Mouse (Mus musculus): Measurements from ENCODE around the gene Rpl23a.
"Not testable (repeated sequence)": the region's sequence is repeated elsewhere in the genome, so short reads cannot be mapped to it uniquely, and the experiment has no call there.

Rpl23a gene

GRCm38 (mm10) chr11:78184702-78185101 is 1.3 kb upstream of the Rpl23a start:
- DNase-seq (ENCODE audit: low read depth, low spot score): not testable (repeated sequence)

DNA sequence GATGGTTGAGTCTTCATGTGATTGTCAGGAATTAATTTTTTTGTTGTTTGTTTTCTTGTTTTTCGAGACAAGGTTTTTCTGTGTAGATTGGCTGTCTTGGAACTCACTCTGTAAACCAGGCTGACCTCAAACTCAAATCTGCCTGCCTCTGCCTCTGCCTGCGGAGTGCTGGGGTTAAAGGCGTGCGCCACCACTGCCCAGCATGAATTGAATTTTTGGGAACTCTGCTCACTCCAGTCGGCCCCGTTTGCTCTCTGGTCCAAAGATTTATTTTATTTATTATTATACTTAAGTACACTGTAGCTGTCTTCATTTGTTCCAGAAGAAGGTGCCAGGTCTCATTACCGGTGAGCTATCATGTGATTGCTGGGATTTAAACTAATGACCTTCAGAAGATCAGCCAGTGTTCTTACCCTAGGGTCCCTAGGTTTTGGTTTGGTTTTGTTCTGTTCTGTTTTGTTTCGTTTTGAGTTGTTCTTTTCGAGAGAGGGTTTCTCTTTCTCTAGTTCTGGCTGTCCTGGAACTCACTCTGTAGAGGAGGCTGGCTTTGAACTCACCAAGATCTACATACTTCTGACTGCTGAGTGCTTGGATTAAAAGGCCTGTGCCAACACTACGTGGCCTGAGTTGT is 615 bp upstream of the Rpl23a start:
- no peak for DNase-seq (ENCODE audit: low read depth, low spot score)

DNA sequence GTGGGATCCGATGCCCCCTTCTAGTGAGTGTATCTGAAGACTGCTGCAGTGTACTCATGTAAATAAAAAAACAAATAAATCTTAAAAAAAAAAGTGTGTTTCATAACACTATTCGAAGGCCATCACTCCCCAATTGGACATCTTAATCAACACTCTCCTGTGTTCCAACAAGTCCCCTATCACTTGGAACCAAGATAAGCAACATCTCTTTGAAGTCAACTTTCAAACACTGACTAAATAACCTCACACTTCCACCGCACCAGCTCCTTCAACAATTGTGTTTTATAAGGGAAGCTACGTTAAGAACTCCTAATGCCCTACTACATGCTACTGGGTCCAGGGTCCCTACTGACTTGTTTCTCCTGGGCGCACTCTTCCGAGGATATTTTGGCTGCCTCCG is 934 bp downstream of the Rpl23a start:
- DNase-seq (ENCODE audit: low read depth, low spot score): no peak

DNA sequence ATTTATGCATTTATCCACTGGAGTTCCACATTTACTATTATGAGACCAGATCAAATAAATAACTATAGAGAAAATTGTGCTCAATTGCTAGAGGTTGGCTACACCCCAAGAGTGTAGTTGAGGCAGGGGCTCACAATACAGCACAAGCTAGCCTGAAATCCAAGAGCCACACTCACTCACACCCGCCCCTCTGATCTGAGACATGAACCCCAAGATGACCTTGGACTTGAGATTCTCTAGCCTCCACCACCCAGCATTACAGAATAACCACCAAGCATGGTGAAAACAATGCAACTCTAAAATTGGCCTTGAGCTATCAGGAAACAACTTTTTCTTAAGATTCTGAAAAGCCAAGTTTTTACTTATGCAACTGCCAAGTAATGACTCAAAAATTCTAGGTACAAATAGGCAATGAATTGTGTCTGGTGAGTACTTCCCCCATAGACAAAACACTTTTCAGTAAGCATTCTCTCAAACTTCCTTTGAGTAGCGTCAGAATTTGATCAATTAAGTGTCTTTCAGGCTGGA is 1.5 kb downstream of the Rpl23a start:
- DNase-seq (ENCODE audit: low read depth, low spot score): no peak

- DNase-seq (ENCODE audit: low read depth, low spot score): no peak
These were observed 3.2 kb downstream of the Rpl23a start for GRCm38 (mm10) chr11:78180081-78180761.

DNA sequence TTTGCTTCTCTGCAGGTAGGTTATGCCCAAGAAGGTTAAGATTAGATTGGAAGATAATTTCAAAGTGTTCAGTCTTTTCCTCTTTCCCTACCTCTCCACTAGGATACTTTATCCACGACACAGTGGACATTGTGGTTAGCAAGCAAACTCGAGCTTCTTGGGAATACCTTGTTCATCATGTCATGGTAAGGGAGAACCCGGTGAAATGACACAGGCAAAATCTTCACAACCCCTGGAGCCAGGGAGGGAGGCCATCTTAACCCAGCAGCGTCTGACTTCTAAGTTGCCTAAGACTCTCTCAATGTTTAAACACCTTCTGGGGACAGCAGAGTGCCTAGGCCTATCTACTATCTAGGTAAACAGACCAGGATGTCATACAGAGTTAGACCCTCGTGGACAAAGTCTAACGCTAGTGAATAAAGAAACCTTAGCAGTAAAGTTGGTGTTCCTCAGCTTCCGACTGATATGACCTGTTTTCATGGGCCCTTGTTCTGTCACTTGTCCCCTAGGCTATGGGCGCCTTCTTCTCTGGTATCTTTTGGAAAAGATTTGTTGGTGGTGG is 3.9 kb downstream of the Rpl23a start:
- DNase-seq (ENCODE audit: low read depth, low spot score): no peak

DNA sequence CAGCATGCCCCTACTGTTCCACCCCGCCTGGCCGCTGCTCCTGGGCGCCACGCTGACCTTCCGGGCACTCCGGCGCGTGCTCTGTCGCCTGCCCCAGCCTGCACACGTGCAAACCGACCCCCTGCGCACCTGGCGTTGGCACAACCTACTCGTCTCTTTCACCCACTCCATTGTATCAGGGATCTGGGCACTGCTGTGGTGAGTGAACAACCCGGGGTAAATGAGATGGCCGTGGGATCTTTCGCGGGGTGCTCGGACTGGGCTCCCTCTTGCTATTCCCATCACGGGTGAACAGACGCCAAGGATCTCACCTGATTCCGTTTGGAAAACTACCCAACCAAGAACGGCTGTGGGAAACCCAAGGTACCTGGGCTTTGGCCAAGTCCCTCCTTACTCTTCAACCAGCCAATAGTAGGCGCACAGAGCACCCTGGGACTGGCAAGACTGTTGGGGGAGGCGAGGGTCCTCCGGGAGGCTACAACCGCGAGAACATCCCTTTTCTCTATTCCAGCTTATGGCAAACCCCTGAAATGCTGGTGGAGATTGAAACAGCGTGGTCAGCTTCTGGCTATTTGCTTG is 4.4 kb downstream of the Rpl23a start:
- DNase-seq (ENCODE audit: low read depth, low spot score): no peak

DNA sequence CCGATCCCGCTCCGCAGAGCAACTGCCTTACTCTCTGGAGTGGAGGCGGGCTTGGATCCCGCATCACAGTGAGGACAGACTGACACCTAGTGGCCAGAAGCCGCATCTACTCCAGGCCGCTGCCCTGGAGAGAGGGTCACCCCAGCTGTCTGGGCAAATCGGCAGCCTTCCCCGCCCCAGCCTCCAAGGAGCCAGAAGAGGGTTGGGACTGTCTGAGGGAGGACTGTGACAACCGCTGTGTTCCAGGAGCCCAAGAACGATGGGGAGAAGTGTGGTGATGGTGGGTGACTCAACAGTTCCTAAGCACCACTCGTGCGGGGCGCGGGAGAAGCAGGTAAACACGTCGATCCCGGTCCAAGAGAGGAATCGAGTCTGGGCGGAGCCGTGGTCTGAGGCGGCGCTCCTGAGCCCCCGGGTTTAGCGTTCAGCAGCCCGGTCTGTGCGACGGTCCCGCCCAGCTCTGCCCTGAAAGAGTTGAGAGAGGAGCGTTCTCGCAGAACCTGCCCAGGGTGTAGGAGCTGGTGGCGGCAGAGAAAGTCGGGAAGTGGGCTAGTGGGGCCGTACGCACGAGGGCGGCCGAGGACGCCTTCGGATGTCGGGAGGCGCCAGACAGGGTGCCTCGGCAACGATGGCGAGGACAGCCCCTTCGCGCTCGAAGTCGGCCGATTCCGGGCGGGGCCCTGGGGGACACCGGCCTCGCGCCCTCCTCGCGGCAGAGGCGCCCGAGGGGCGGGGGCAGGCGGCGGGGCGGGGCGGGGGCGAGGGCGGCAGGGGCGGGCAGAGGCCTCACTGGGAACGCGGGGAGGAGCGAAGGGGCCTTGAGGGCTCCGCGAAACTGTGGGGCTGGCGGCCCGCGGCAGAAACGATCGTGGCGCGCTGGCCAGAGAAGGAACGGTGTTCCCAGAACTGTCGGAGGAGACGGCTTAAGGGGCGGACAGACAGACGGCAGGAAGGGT is 5.2 kb downstream of the Rpl23a start:
- DNase-seq (ENCODE audit: low read depth, low spot score): peak; percentile 92

GRCm38 (mm10) chr11:78177437-78177836 is 5.9 kb downstream of the Rpl23a start:
- no peak for DNase-seq (ENCODE audit: low read depth, low spot score)

DNA sequence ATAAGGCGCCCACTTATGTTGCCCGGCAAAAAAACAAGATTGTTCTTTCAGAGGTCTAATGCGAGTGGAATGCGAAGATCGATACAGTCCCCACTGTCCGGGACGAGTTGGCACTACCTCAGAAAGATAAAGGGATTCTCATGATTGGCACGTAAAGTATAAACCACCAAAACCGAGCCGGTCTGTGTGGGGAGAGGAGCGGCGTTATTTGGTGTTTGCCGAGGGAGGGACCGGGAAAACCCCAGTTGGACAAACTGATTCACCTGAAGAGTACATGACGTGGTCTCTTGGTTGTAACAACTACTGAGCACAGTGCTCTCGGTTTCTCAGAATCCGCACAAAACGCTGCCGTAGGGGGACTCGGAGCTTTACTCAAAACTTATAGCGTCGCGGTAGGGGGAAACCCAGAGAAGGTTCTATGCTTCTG is 6.5 kb downstream of the Rpl23a start:
- no peak for DNase-seq (ENCODE audit: low read depth, low spot score)

GRCm38 (mm10) chr11:78176402-78176862 is 7.0 kb downstream of the Rpl23a start, which contains the start of the genes Nek8 and Tlcd1:
Gene Nek8 (minus strand): TSS chr11:78176675.
Gene Tlcd1 (plus strand): TSS chr11:78176711.
- DNase-seq (ENCODE audit: low read depth, low spot score): peak; percentile 73

- no peak for DNase-seq (ENCODE audit: low read depth, low spot score)
These were observed 7.5 kb downstream of the Rpl23a start for GRCm38 (mm10) chr11:78175771-78176401.

DNA sequence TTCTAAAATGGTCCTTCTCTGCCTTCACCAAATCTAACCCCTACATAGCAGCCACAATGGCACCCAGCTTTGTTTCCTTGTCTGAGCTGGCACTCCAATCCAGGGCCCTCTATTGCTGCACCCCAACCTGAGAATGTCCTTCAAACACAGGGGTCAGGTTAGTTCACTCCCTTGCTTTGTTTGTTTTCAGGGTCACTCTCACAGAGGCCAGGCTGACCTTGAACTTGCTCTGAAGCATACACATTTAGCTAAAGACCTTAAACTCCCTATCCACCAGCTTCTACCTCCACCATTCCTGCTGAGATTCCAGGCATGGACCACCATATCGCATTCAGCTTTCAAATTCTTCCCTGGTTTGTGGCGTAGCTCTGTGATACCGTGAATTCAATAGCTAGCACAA is 8.9 kb downstream of the Rpl23a start:
- no peak for DNase-seq (ENCODE audit: low read depth, low spot score)

- no peak for DNase-seq (ENCODE audit: low read depth, low spot score)
These were observed 10.5 kb downstream of the Rpl23a start for GRCm38 (mm10) chr11:78172748-78173383.

DNA sequence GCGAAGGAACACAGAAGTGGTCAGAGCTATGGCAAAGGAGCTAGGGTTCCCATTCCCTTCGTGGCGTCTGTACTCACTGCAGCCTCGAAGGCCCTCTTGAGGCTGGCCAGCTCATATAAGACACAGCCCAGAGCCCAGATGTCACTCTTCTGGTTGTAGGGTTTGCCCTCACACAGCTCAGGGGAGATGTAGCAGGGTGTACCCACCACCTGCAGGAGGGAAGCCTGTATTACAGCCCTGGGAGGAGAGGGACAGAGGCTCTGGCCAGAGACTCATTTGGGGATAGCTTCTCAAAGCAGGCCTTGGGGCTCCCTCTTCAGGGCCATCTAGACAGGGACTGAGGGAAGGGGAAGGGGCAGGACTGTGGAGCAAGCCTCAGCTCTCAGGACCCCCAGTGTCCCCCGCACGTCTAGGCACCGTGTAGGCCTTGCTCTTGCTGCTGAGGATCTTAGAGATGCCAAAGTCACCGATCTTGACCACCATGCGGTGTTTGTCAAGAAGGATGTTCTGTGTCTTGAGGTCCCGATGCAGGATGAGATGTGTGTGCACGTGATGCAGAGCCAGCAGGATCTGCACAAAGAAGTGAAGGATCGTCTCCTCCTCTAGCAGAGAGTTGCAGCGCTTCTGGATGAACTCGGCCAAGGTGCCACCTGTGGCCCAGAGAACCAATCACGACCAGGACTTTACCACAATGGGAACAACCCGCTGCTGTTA is 11.2 kb downstream of the Rpl23a start:
- no peak for DNase-seq (ENCODE audit: low read depth, low spot score)

- no peak for DNase-seq (ENCODE audit: low read depth, low spot score)
These were observed 12.1 kb downstream of the Rpl23a start for GRCm38 (mm10) chr11:78171328-78171727.

GRCm38 (mm10) chr11:78170306-78170705 is 13.1 kb downstream of the Rpl23a start:
- no peak for DNase-seq (ENCODE audit: low read depth, low spot score)

- no peak for DNase-seq (ENCODE audit: low read depth, low spot score)
These were observed 14.6 kb downstream of the Rpl23a start for GRCm38 (mm10) chr11:78168541-78169468.

Measured in skeletal muscle tissue, adult 2 months (tissue).